Mouse (Mus musculus): ENCODE data around the gene Gm10721.
"Not testable (repeated sequence)": the region's sequence is repeated elsewhere in the genome, so short reads cannot be mapped to it uniquely, and the experiment has no call there.

- not testable (repeated sequence) for TF ChIP-seq POLR2A (IDR thresholded peaks at IDR 0.05; ENCODE audit: control insufficient read depth, extremely low read depth, insufficient read depth, low read length, poor library complexity); CTCF (IDR thresholded peaks at IDR 0.05; ENCODE audit: borderline replicate concordance, control insufficient read depth, extremely low read depth, insufficient read depth, low read length, poor library complexity)
Observed at GRCm38 (mm10) chr9:3019835-3020727, 7.1 kb downstream of the Gm10721 start.
